In genomic region chr1:74801631-74802140, GRCm38 (mm10) we compare ENCODE assay signal across 32 mouse cellular contexts. TPM values are rescaled to one million over a fixed set of nuclear protein-coding genes. Genes with fewer than 3 reads are reported as not detected.
"Had no signal": no experiment of that assay in that cellular context is flagged by ENCODE, and none has a peak within 500 bp of the region (broad histone marks: within the 10 kb centered on the region; RNA-seq: fewer than 3 reads in every experiment).

No protein-coding gene starts in this region.

- H3K9ac ChIP-seq: hindbrain, embryonic 13.5 days; intestine, embryonic 15.5 days had no signal

- ATAC-seq: hindbrain, embryonic 16.5 days; inflammation-experienced regulatory T-cells, adult 6 months; intestine, embryonic 15.5 days; intestine, postnatal 0 days had no signal

- DNase-seq: gastrocnemius, adult 2 months; gastrocnemius, postnatal 10 days; gastrocnemius, postnatal 36 days; heart, adult 11 months; heart, adult 2 months; heart, postnatal 10 days; heart, postnatal 4 days; kidney, adult 18-20 months; kidney, adult 8-10 months; kidney, postnatal 10 days; kidney, postnatal 25 days; kidney, postnatal 4 days; liver had no signal

- H3K27ac ChIP-seq: gastrocnemius, adult 2 months; heart, adult 2 months; hindbrain, embryonic 13.5 days; intestine, embryonic 15.5 days; layer of hippocampus, adult 2 months; left cerebral cortex, adult 2 months; limb, embryonic 10.5 days; limb, embryonic 12.5 days had no signal

- H3K36me3 ChIP-seq: hindbrain, embryonic 13.5 days; intestine, embryonic 15.5 days; limb, embryonic 10.5 days; limb, embryonic 12.5 days had no signal

- H3K4me2 ChIP-seq: heart, embryonic 11.5 days; liver, embryonic 11.5 days had no signal

- H3K4me3 ChIP-seq: gastrocnemius, adult 2 months; heart, adult 2 months; intestine, embryonic 15.5 days; layer of hippocampus, adult 2 months had no signal

- H3K9me3 ChIP-seq: hindbrain, embryonic 13.5 days; intestine, embryonic 15.5 days; limb, embryonic 10.5 days; limb, embryonic 12.5 days had no signal

RNA-seq across cellular contexts. Expression of gene Wnt10a, which starts 10.4 kb away (rescaled TPM):
- total RNA-seq: gastrocnemius, postnatal 36 days; heart, adult 2 months; heart, postnatal 10 days; heart, postnatal 25 days; heart, postnatal 4 days had no signal
- polyA plus RNA-seq: heart, adult 2 months; heart, embryonic 11.5 days; heart, embryonic 14.5 days; intestine, postnatal 0 days had no signal

RNA-seq across cellular contexts. Expression of gene Wnt6, which starts 30.0 kb away (rescaled TPM):
- polyA plus RNA-seq: inflammation-experienced regulatory T-cells, adult 6 months had no signal

RNA-seq across cellular contexts. Expression of gene Prkag3, which starts 52.7 kb away (rescaled TPM):
- total RNA-seq: layer of hippocampus, adult 2 months; layer of hippocampus, postnatal 10 days; layer of hippocampus, postnatal 25 days; left cerebral cortex, adult 2 months; left cerebral cortex, postnatal 14 days had no signal
- polyA plus RNA-seq: inflammation-experienced regulatory T-cells, adult 6 months; liver, embryonic 11.5 days had no signal

RNA-seq across cellular contexts. Expression of gene Cdk5r2, which starts 53.0 kb away (rescaled TPM):
- total RNA-seq: gastrocnemius, adult 2 months; gastrocnemius, postnatal 36 days; heart, postnatal 25 days; heart, postnatal 4 days had no signal
- polyA plus RNA-seq: heart, embryonic 16.5 days; inflammation-experienced regulatory T-cells, adult 6 months; kidney, embryonic 14.5 days; kidney, embryonic 16.5 days; limb, embryonic 10.5 days; limb, embryonic 12.5 days had no signal
